Comparison of ENCODE assay signal across 11 mouse cellular contexts in the genomic region with DNA sequence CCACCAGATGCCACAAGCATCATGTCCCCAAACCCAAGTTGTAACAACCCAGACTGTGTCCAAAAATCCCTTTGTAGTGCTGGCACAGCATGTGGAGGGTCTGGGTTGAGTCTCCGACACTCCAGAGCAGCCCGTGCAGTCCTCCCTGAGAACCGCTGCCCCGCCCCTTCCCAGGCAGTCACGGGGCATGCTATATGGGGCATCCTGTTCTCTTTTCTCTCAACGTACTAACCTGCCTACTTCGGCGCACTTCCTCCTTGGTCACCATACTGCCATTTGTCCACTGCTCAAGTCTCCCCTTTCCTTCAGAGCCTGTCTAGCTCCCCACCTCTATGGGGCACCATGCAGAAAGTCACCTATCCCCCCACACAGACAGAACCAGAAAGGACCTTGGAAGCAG. TPM values are rescaled to one million over a fixed set of nuclear protein-coding genes. Genes with fewer than 3 reads are reported as not detected.
A peak's percentile ranks its signal among the peaks of the same experiment; 100 is the strongest.
DNase-seq lines count a peak whose midpoint lies in the region; ATAC-seq and TF ChIP-seq lines count a peak whose summit lies in the region.
"Had no signal": no experiment of that assay in that cellular context is flagged by ENCODE, and none has a peak within 500 bp of the region (broad histone marks: within the 10 kb centered on the region; RNA-seq: fewer than 3 reads in every experiment).

No protein-coding gene starts in this region.

- no peak for ATAC-seq in neural tube, embryonic 13.5 days (ENCODE audit: low read depth)
- ATAC-seq in liver, embryonic 11.5 days (replicated peaks; ENCODE audit: low FRiP score) = no peak
- ATAC-seq in neural tube, embryonic 15.5 days (ENCODE audit: low FRiP score) = no peak
- no peak for ATAC-seq in frontal cortex, adult (ENCODE audit: low TSS enrichment)
- ATAC-seq in midbrain, embryonic 11.5 days (ENCODE audit: low FRiP score) = no peak

- H3K36me3 ChIP-seq in neural tube, embryonic 13.5 days = peaks cover 33% of the 10 kb centered on the region
- no peaks in the 10 kb centered on the region; the same call in 1 of the 2 replicates for H3K36me3 ChIP-seq in liver, embryonic 11.5 days (ENCODE audit: control insufficient read depth, insufficient read depth, low read length)
- H3K36me3 ChIP-seq in neural tube, embryonic 15.5 days = peaks cover 27% of the 10 kb centered on the region
- no peaks in the 10 kb centered on the region for H3K36me3 ChIP-seq in kidney, adult 2 months (ENCODE audit: control insufficient read depth, insufficient read depth, low read length)
- peaks cover 3% of the 10 kb centered on the region; the same call in 1 of the 2 replicates for H3K36me3 ChIP-seq in midbrain, embryonic 11.5 days (ENCODE audit: control insufficient read depth, insufficient read depth, low read length)

- no peak for DNase-seq in neural tube, embryonic 10.5 days (ENCODE audit: extremely low spot score, low spot score)
- no peak for DNase-seq in liver, embryonic 11.5 days (ENCODE audit: low spot score)
- no peak for DNase-seq in kidney, adult 2 months
- no peak for DNase-seq in midbrain, embryonic 11.5 days (ENCODE audit: low spot score, missing footprints)
- no peak for DNase-seq in gastrocnemius, postnatal 36 days
- DNase-seq: gastrocnemius, adult 2 months had no signal

- no peaks in the 10 kb centered on the region for H3K9me3 ChIP-seq in neural tube, embryonic 13.5 days
- no peaks in the 10 kb centered on the region for H3K9me3 ChIP-seq in liver, embryonic 11.5 days (ENCODE audit: control insufficient read depth, low read length)
- no peaks in the 10 kb centered on the region for H3K9me3 ChIP-seq in neural tube, embryonic 15.5 days (replicated peaks)
- no peaks in the 10 kb centered on the region for H3K9me3 ChIP-seq in midbrain, embryonic 11.5 days (ENCODE audit: control insufficient read depth, low read length)
- H3K9me3 ChIP-seq: hindbrain, embryonic 10.5 days; midbrain, embryonic 12.5 days had no signal

- no peak overlapping the region for H3K27ac ChIP-seq in neural tube, embryonic 13.5 days (replicated peaks)
- no peak overlapping the region for H3K27ac ChIP-seq in liver, embryonic 11.5 days (ENCODE audit: low read depth, low read length)
- no peak overlapping the region for H3K27ac ChIP-seq in neural tube, embryonic 15.5 days (replicated peaks)
- no peak overlapping the region for H3K27ac ChIP-seq in kidney, adult 2 months (ENCODE audit: insufficient read depth, low read depth, low read length)
- H3K27ac ChIP-seq in midbrain, embryonic 11.5 days (ENCODE audit: low read depth, low read length) = no peak overlapping the region
- H3K27ac ChIP-seq: gastrocnemius, adult 2 months; hindbrain, embryonic 10.5 days; midbrain, embryonic 12.5 days had no signal

- no peaks in the 10 kb centered on the region for H3K27me3 ChIP-seq in neural tube, embryonic 13.5 days
- H3K27me3 ChIP-seq in liver, embryonic 11.5 days (replicated peaks; ENCODE audit: control insufficient read depth, insufficient read depth, low read length) = no peaks in the 10 kb centered on the region
- H3K27me3 ChIP-seq in neural tube, embryonic 15.5 days (replicated peaks) = no peaks in the 10 kb centered on the region
- no peaks in the 10 kb centered on the region for H3K27me3 ChIP-seq in kidney, adult 2 months (replicated peaks; ENCODE audit: control insufficient read depth, insufficient read depth, low read length)
- no peaks in the 10 kb centered on the region for H3K27me3 ChIP-seq in midbrain, embryonic 11.5 days (ENCODE audit: control insufficient read depth, insufficient read depth, low read length)
- H3K27me3 ChIP-seq: midbrain, embryonic 12.5 days had no signal

- TF ChIP-seq POLR2A in kidney, adult 2 months (IDR thresholded peaks at IDR 0.05; ENCODE audit: low read depth, low read length) = no peak

- H3K4me3 ChIP-seq in neural tube, embryonic 13.5 days = no peak overlapping the region
- H3K4me3 ChIP-seq in liver, embryonic 11.5 days (ENCODE audit: low read depth, low read length) = no peak overlapping the region
- H3K4me3 ChIP-seq in neural tube, embryonic 15.5 days (replicated peaks) = no peak overlapping the region
- no peak overlapping the region for H3K4me3 ChIP-seq in kidney, adult 2 months (ENCODE audit: insufficient read depth, low read depth, low read length)
- no peak overlapping the region for H3K4me3 ChIP-seq in midbrain, embryonic 11.5 days (ENCODE audit: low read depth, low read length)
- H3K4me3 ChIP-seq: gastrocnemius, adult 2 months; midbrain, embryonic 12.5 days had no signal

- 89% methylated on average over 8 of the region's 8 CpGs for WGBS in neural tube, embryonic 13.5 days
- 77% methylated on average over 8 of the region's 8 CpGs for WGBS in liver, embryonic 11.5 days
- WGBS in neural tube, embryonic 15.5 days = 87% methylated on average over 8 of the region's 8 CpGs
- WGBS in kidney, adult 2 months = 86% methylated on average over 8 of the region's 8 CpGs
- WGBS in midbrain, embryonic 11.5 days = 87% methylated on average over 8 of the region's 8 CpGs

- H3K4me2 ChIP-seq in neural tube, embryonic 13.5 days = no peak overlapping the region
- peak overlapping the region; percentile 91; the same call in 1 of the 2 replicates for H3K4me2 ChIP-seq in liver, embryonic 11.5 days
- H3K4me2 ChIP-seq in neural tube, embryonic 15.5 days = no peak overlapping the region
- no peak overlapping the region for H3K4me2 ChIP-seq in midbrain, embryonic 11.5 days

- intact Hi-C loops in gastrocnemius, postnatal 36 days (cut with DNase I) = no loop called here

- H3K4me1 ChIP-seq in neural tube, embryonic 13.5 days (replicated peaks) = peaks cover 33% of the 10 kb centered on the region
- peaks cover 23% of the 10 kb centered on the region for H3K4me1 ChIP-seq in liver, embryonic 11.5 days (replicated peaks; ENCODE audit: control insufficient read depth, insufficient read depth, low read length)
- peaks cover 43% of the 10 kb centered on the region for H3K4me1 ChIP-seq in neural tube, embryonic 15.5 days
- peaks cover 14% of the 10 kb centered on the region for H3K4me1 ChIP-seq in kidney, adult 2 months (ENCODE audit: control insufficient read depth, insufficient read depth, low read length)
- peaks cover 15% of the 10 kb centered on the region for H3K4me1 ChIP-seq in midbrain, embryonic 11.5 days (ENCODE audit: control insufficient read depth, insufficient read depth, low read length)

- 0 out of 2 replicates have a peak overlapping the region, but pooled peaks have one; percentile 41 for H3K9ac ChIP-seq in neural tube, embryonic 13.5 days
- no peak overlapping the region for H3K9ac ChIP-seq in liver, embryonic 11.5 days (ENCODE audit: low read depth, low read length)
- 0 out of 2 replicates have a peak overlapping the region, but pooled peaks have one; percentile 3 for H3K9ac ChIP-seq in neural tube, embryonic 15.5 days (replicated peaks)
- H3K9ac ChIP-seq in midbrain, embryonic 11.5 days (ENCODE audit: low read length) = no peak overlapping the region

- no peak for TF ChIP-seq CTCF in kidney, adult 2 months (conservative IDR thresholded peaks at IDR 0.05; ENCODE audit: insufficient read depth, insufficient read length, low read depth, low read length)

RNA-seq across cellular contexts. Expression of gene Slc35c2, which starts 2.0 kb away (rescaled TPM):
- polyA plus RNA-seq in neural tube, embryonic 13.5 days (2015; fragmentation: Nextera tagmentation; extraction: Ambion mirVana) = 51.3 and 57.3 TPM in 2 replicates
- 53.0 and 64.4 TPM in 2 replicates for polyA plus RNA-seq in liver, embryonic 11.5 days (2014; fragmentation: Nextera tagmentation; extraction: Ambion mirVana)
- polyA plus RNA-seq in neural tube, embryonic 15.5 days (2015; fragmentation: Nextera tagmentation; extraction: Ambion mirVana) = 65.6 and 68.3 TPM in 2 replicates
- 64.1 and 69.8 TPM in 2 replicates for polyA plus RNA-seq in kidney, adult 2 months (2012; rRNA removed)
- 49.5 and 49.7 TPM in 2 replicates for polyA plus RNA-seq in midbrain, embryonic 11.5 days (2014; fragmentation: Nextera tagmentation; extraction: Ambion mirVana)
- 10 to 100 TPM; 19.5 to 20.8 TPM for total RNA-seq in gastrocnemius, postnatal 36 days (2021)

RNA-seq across cellular contexts. Expression of gene Elmo2, which starts 40.7 kb away (rescaled TPM):
- polyA plus RNA-seq in neural tube, embryonic 13.5 days (2015; fragmentation: Nextera tagmentation; extraction: Ambion mirVana) = 89.8 and 95.7 TPM in 2 replicates
- 36.4 and 42.4 TPM in 2 replicates for polyA plus RNA-seq in liver, embryonic 11.5 days (2014; fragmentation: Nextera tagmentation; extraction: Ambion mirVana)
- polyA plus RNA-seq in neural tube, embryonic 15.5 days (2015; fragmentation: Nextera tagmentation; extraction: Ambion mirVana) = 85.1 and 89.1 TPM in 2 replicates
- polyA plus RNA-seq in kidney, adult 2 months (2012; rRNA removed) = 56.3 and 59.9 TPM in 2 replicates
- polyA plus RNA-seq in midbrain, embryonic 11.5 days (2014; fragmentation: Nextera tagmentation; extraction: Ambion mirVana) = 79.9 and 83.1 TPM in 2 replicates
- 10 to 100 TPM; 12.2 to 14.5 TPM for total RNA-seq in gastrocnemius, postnatal 36 days (2021)

RNA-seq across cellular contexts. Expression of gene Cdh22, which starts 51.0 kb away (rescaled TPM):
- polyA plus RNA-seq in neural tube, embryonic 13.5 days (2015; fragmentation: Nextera tagmentation; extraction: Ambion mirVana) = 11.1 and 11.4 TPM in 2 replicates
- 0.11 and 0.17 TPM in 2 replicates for polyA plus RNA-seq in liver, embryonic 11.5 days (2014; fragmentation: Nextera tagmentation; extraction: Ambion mirVana)
- 11.9 and 15.2 TPM in 2 replicates for polyA plus RNA-seq in neural tube, embryonic 15.5 days (2015; fragmentation: Nextera tagmentation; extraction: Ambion mirVana)
- polyA plus RNA-seq in kidney, adult 2 months (2012; rRNA removed) = 0.05 and 0.19 TPM in 2 replicates
- 4.8 and 6.4 TPM in 2 replicates for polyA plus RNA-seq in midbrain, embryonic 11.5 days (2014; fragmentation: Nextera tagmentation; extraction: Ambion mirVana)
- total RNA-seq in gastrocnemius, postnatal 36 days (2021) = under 1 TPM; 0.10 to 0.20 TPM

Comparison
In these comparisons a context has a peak if more than half of its experiments do, and no peak if none do; other contexts are left out.
1. H3K9ac ChIP-seq: peak in neural tube, embryonic 13.5 days (single experiment) and neural tube, embryonic 15.5 days (single experiment); none in liver, embryonic 11.5 days (single experiment) and midbrain, embryonic 11.5 days (single experiment).